Mouse (Mus musculus) mature B cell (primary cell): Measurements from ENCODE around the gene Sirpb1b.
"Not testable (repeated sequence)": the region's sequence is repeated elsewhere in the genome, so short reads cannot be mapped to it uniquely, and the experiment has no call there.

Experiments
- in situ Hi-C: fragments of 300-500 bp; cut with MboI; formaldehyde crosslinking; loops from 2 replicates; pipeline ENCODE4 v1.14.3; 2019

Sirpb1b gene

DNA sequence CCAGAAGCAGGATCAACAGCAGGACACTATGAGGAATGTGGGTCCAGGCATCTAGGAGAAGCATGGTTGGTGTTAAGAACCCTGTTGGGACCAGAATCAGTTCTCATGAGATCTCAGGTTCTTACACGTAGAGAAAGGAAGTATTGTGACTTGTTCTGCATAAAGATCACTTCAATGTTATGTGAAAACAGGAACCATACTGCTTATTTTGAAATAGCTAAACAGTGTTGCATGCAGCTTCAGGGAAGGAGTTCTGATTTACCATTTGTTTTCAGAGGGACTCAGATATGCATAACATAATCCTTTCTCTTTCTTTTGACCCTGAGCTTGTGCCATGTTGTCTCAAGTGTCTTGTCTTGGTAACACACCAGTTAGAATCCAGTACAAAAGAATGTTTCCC, at the start of gene Sirpb1b:
Gene Sirpb1b (minus strand): TSS at position 179 of the 400 bp plus-strand sequence.
- in situ Hi-C loops = not testable (repeated sequence)

- in situ Hi-C loops = not testable (repeated sequence)
Observed at GRCm38 (mm10) chr3:15590377-15591117, 15.7 kb upstream of the Sirpb1b start.

DNA sequence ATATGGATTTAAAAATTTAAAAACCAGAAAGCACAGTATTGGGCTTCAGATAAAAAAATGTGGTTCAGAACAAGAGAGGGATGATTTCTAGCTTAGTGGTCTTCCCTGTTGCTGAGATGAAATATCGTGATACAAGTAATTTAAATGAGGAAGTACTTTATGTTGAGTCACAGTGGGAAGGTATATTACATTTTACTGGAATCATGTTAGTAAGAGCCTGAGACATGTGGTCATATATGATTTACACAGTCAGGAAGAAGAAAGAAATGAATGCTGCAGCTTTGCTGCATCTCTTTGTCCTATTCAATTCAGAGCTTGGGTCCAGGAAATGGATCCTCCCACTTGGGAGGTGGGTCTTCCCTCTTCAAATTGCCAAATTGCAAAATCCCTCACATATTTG, 11.8 kb upstream of the Sirpb1b start:
- in situ Hi-C loops = not testable (repeated sequence)

- in situ Hi-C loops = no loop called here
Observed at GRCm38 (mm10) chr3:15583452-15583851, 8.6 kb upstream of the Sirpb1b start.

DNA sequence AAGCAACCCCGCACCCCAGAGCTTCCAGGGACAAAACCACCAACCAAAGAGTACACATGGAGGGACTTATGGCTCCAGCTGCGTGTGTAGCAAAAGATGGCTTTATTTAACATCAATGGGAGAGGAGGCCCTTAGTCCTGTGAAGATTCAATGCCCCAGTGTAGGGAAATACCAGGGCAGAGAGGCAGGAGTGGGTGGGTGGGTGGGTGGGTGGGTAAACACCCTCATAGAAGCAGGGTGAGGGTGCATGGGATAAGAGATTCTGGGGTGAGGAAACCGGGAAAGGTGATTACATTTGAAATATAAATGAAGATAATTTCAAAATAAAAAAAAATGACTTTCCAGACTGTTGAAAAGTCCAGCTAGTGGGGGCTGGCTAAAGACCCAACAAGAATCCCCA, 8.1 kb upstream of the Sirpb1b start:
- in situ Hi-C loops = not testable (repeated sequence)

DNA sequence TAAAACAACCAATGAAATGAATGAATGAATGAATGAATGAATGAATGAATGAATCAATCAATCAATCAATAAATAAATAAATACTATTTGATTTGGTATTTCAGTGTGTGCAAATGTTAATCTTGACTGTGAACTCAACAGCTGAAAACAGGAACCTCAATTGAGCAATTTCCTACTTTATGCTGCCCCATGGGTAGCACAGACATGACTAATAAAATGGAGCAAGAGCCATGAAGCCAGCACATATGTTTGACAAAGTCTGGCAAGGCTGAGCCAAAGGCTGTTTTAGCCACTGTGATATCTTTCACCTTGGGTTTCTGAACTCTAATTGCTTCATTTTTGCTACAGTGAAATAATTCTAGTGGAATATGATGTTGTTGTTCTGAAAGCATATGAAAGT, 1.6 kb upstream of the Sirpb1b start:
- in situ Hi-C loops = not testable (repeated sequence)

GRCm38 (mm10) chr3:15528589-15528988, 46.3 kb downstream of the Sirpb1b start:
- in situ Hi-C loops = no loop called here

DNA sequence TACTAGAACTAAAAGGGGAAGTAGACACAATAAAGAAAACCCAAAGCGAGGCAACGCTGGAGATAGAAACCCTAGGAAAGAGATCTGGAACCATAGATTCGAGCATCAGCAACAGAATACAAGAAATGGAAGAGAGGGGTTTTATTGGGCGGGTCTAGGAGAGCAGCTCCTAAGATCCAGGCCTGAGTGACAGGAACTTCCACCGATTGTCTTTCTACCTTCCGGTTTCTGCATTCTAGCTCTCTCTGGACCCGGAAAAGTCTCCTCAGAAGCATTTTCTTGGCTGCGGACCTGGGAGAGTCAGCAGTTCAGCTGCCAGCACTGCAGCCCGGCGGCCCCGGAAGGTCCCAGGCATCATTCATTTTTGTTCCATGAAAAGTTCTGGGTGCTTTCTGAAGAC, 61.3 kb downstream of the Sirpb1b start:
- in situ Hi-C loops = not testable (repeated sequence)

- in situ Hi-C loops = not testable (repeated sequence)
Observed at GRCm38 (mm10) chr3:15507792-15508321, 67.0 kb downstream of the Sirpb1b start.

DNA sequence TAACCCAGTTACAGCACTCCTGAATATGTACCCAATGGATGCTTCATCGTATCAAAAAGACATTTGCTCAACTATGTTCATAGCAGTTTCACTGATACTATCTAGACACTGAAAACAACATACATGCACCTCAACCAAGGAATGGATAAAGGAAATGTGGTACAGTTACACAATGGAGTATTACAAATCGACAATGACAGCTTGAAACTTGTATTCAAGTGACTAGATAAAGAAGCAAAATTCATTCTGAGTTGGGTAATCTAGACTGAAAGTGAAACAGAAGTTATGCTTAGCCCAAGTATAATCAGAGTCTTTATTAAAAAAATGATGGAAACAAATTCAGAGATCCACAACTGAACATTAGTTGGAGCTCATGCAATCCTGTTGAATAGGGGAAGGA, 100.0 kb downstream of the Sirpb1b start:
- in situ Hi-C loops = not testable (repeated sequence)

DNA sequence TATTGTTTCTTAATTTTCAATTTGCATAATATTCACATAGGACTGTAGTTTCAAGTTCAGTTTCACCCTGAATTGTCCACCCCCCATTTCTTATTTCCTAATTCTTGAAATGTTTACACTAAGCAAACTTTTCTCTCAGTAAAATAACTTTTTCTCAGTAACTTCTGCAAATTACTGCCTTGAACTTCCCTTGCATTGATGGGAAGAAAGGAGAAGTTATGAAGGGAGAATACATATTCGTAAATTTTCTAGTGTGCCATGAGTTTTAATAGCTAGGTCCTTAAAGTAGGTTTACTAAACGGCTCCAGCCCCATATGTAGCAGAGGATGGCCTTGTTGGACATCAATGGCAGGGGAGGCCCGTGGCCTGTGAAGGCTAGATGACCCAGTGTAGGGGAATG, 104.7 kb downstream of the Sirpb1b start:
- in situ Hi-C loops = not testable (repeated sequence)
